Mouse (Mus musculus) thymus, postnatal 4 days (tissue): ENCODE measurements around the gene Gimap9.

Source experiments
- DNase-seq: peaks from one replicate; pipeline ENCODE4 v3.0.0; 2021

Gene Gimap9

DNA sequence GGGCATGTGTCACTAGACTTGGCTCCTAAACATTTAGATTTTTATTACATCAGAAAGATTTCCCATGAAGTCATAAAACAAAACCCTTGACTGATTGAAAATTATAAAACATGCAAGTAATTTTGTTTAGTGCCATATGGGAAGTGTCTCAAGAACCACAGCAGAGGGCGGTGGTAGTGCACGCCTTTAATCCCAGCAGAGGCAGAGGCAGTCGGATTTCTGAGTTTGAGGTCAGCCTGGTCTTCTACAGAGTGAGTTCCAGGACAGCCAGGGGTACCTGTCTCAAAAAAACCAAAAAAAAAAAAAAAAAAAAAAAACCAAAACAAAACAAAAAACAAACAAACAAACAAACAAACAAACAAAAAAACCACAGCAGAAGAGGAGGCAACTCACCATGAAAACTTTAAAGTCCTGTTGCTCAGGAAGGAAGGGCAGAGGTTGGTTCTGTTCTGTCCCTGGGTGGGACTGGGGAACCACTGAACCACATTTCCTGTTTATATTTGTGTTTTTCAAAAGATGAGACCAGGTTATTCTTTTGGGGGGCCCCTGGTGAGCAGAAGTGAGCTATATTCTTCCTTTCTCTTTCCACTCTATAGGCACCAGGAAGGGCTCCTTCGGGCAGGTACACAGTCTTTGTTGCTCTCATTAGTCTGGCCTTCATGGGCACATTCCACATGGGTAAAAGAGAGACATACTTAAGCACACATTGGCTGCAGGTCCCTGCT is 21.1 kb downstream of the Gimap9 start:
- no peak for DNase-seq

DNA sequence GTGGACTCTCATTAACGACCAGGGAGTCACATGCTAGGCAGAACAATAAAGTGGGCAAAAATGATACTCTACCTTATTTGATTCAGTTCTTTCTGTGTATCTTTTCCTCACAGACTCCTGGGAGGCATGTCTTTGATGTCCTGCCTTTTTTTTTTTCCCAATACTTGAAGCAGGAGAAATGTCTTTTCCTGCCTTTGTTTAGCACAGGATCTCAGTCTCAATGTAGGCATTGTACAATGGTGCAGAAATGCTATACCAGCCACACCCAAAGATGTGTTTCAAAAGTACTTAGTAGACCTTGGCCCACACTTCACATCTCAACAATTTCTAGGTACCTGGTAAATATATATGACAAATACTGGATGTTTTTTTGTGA is 21.6 kb downstream of the Gimap9 start:
- DNase-seq = no peak

DNA sequence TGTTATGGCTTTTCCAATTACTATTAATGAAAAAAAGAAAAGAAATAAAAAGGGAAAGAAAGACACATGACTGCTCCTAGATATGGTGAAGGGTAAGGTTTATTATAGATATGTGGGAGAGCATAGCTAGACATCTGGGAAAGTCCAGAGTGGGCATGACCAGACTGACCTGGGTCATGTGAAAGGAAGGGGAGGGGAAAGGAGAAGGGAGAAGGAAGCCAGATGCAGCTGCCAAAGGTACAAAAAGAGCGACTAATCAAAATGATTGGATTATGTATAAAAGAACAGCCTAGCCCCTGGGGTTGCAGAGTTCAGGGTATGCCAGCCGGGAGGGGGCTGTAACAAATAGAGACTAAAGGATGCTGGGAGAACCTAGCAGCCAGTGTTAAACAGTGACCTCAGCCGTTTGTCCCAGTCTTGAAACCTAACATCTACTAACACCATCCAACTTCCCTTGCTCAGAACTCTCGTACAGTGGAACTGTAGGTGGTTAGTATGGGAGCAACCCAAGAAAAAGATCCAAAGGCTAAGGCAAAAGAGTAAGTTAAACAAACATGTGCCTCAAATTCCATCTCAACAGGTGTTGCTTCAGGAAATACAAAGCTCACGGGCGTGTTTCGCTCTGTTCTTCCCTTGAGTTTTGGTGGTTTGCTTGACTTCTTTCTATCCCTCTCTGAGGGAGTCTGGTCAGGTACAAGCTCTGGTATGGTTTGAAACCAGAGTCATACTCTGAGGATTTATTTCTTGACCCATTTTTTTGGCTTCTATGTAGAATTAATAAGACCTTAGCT is 22.3 kb downstream of the Gimap9 start:
- DNase-seq = no peak

DNA sequence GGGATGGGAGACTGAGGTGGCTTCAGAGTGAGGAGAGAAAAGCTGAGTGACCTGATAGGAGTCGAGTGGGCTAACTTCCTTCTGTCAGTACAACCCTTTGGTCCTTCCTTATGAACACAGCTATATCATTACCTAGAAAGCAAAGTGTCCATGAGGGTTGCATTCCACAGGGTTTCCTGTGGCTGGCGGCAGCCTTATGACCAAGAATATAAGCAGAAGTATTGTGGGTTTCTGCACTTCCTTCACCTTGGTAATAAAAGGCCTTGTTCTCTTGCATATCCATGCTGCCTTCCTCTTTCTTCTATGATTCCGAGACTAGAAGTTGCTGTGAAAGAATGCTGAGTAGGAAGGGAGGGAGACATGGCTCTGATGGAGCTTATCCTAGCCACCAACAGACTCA is 23.0 kb downstream of the Gimap9 start:
- no peak for DNase-seq

DNA sequence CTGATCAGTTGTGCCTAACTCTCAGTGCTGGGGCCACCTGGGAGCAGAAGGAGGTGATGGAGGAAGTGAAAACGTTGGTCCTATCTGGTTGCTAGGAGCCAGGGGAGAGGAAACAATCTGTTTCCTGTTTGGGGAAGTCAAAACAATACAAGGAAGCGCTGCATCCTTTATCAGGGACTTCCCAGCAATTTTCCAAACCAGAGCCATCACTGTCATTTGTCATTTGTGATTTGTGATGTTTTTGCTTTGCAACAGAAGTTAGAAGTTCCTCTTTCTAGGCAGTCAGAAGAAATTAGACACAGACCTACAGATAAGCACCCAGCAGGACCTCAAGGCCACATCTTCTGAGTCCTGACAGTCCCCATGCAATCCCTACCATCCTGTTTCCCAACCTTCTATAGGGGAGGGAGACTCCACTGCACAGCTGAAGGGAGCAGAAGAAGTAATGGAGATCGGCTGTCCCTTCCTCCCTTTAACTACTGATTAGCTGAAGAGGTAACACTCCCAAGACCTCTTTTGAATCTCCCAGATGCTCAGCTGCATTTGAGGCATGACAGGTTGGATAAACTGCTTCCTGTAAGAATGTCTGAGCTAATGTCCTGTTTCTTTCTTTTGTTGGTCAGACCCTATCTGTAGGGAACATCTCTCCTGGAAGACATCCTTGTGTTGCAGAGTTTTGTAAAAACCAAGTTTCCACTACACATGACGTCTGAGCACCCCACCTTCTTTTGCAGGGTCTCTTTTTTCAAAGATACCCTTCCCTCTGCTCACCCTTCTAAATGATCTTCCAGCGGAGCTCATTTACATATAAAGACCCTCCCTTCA is 24.5 kb downstream of the Gimap9 start:
- DNase-seq = no peak

DNA sequence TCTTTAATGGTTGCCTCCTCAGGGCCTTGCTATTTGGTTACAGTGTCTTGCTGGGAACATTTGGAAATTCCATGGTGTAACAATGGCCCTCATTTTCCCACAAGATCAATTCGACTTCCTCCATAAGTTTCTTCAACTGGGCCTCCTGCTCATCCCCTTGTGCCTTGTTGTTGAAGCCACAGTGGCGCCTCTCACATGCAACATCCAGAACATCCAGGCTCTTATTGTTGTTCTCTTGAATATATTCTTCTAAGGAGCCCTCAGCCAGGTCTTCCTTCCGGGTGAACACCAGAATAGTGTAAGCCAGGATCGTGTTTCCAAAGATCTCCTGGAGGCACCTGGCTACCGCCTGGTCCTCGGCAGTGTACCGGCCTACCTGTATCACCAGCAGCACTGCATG is 26.2 kb downstream of the Gimap9 start:
- DNase-seq = no peak

DNA sequence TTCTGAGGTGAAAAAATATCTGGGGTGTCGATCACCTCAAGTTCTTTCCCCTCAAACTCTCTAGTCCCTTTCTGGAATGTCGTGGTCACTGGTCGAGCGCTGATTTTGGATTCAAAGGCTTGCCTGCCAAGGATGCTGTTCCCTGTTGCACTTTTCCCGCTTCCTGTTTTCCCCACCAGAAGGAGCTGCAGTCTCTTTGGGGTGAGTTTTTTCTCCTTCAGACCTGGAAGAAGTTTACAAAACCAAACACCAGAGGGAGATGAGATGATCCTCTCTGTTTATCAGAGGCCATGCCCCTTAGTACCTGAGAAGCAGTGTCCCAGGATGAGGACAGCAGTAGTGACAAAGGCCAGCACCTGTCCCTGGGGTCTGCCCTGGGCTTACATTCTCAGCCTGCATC is 26.7 kb downstream of the Gimap9 start:
- no peak for DNase-seq

DNA sequence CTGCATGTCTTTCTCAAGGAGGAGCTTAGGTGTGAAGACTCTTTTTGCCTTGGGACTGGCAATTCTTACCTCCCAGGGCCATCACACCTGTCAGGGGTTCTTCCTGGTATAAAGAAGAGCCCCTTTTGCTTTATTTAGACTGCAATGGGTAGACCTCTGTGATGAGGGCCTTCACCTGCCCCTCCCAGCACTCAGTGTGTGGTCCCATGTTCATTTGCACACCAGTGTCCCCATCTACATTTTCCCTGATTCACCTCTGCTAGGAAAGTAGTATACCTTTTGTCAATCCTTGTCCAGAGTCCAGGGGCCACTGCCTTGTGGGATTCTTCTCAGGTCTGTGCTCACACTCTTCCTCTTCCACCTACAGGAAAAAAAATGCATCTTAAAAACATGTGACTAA is 28.2 kb downstream of the Gimap9 start:
- no peak for DNase-seq

DNA sequence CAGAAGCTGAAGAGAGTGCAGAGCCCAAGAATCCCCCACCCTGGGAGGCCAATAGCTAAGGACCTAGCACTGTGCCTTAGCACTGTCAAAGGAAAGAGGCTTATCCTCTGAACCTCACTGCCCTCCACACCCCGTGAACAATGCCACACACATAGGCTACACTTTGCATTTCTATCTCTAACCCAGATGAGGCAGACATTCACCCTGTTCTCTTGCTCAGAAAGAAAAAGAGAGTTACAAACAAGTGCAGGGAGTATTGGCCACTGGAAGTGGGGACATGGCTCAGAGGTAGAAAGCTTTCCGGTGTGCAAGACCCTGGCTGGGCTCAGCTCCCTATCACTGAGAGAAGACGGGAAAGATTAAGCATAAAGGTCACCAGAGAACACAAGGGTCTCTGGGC is 30.2 kb downstream of the Gimap9 start:
- no peak for DNase-seq

DNA sequence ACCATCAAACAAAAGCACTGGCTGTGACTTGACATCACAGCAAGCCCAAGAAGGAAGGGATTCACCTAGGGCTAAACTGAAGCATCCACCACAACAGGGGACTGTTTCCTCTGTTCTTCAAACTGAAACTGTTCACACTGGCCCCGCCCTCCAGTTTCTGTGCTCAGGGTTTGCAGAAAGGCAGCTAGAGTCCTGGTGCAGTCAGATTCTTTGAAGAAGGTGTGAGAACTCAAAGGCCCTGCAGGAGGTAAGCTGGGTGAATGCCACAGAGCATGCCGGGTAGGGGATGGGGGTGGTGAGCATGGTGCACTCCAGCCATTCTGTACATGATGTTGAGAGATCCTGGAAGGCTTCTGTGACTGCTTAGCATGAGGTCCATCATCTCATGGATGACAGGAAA is 42.5 kb downstream of the Gimap9 start, which contains the start of the genes Gm28053 and Gimap7:
Gm28053 (plus strand) TSS at position 153 of the 400 bp plus-strand sequence.
Gimap7 (plus strand) TSS at position 167 of the 400 bp plus-strand sequence.
- peak; percentile 81 for DNase-seq

DNA sequence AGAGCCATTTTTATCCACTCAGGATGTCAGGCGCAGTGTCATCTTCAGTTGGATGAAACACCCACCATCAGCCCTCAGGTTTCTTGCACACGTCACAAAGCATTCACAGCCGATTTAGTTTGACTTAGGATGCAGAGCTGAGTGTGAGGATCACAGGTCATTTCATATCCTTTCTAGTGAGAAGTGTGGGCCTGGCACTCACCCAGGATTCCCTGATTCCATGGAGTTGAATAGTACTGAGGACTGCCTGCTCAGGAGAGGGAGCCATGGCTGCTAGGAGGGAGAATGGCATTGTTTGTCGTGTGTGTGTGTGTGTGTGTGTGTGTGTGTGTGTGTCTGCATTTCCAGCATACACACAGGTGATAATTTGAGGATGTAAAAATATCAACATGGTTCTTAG is 44.4 kb downstream of the Gimap9 start:
- no peak for DNase-seq

DNA sequence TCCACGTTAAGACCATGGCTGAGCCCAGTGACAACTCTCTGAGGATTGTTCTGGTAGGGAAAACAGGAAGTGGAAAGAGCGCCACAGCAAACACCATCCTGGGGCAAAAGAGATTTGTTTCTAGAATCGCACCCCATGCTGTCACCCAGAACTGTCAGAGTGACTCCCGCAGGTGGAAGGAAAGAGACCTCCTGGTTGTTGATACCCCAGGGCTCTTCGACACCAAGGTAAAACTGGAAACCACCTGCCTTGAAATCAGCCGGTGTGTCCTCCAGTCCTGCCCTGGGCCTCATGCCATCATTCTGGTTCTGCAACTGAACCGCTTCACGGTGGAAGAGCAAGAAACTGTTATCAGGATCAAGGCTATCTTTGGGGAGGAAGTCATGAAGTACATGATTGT is 47.5 kb downstream of the Gimap9 start:
- peak; percentile 31 for DNase-seq

DNA sequence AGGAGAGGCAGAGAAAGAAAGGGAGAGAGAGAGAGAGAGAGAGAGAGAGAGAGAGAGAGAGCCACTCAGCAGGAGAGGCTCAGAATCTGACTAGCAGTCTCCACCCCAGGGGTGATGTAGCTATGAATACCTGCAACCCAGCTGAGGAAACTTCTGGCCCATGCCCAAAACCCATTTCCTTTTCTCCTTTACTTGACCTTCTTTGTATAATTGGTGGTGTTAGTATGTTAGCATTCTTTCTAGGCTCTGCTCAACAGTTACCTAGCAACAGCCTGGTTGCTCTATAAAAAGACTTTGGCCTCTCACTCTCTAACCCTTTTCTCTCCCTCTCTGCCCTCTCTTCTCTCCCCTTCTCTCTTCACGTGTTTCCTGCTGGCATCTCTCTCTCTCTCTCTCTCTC is 49.5 kb downstream of the Gimap9 start:
- peak; percentile 20 for DNase-seq

DNA sequence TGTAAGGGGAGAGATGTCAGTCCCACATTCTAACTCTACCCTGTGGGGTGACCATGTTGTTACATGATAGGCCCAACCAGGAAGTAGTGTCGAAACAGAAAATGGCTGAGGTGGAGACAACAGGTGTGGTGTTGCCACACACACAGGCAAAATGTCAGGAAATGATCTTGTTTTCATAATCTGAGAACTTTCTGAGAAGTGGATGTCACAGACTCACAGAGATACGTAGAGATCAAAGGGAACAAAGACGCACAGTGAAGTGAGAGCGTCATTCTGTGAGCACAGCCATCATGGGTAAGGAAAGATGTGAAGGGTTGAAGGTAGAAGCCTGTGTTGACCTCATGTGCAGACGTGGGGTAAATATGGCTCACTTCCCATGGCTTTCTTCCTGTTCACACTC is 51.8 kb downstream of the Gimap9 start:
- DNase-seq = no peak
